Mouse (Mus musculus) left cerebral cortex, adult 18-20 months (tissue): ENCODE data around the gene Rnf4. TPM values are rescaled to one million over a fixed set of nuclear protein-coding genes. Genes with fewer than 3 reads are reported as not detected.

Experiments used
- DNase-seq, 2 experiments: peaks; one replicate each; pipeline ENCODE4 v3.0.0; 2021 to 2022; ENCODE audit warnings: low spot score in 2 of 2, mixed read lengths in 1 of 2
- long read RNA-seq, 2 experiments: library from polyadenylated mRNA; stranded (forward); transcript quantifications; one replicate each; pipeline ENCODE4 v2.0.0; 2021
- total RNA-seq, 2 experiments: library from RNA; stranded (reverse); gene quantifications; 2 replicates each; pipeline ENCODE4 v1.2.3; 2021

Gene Rnf4
- 10 to 100 TPM; 88.0 to 89.5 TPM for total RNA-seq
- long read RNA-seq, experiment 1, full-length matches to known transcripts = 7 of 19 reads
- long read RNA-seq, experiment 1, partial matches to known transcripts = 4 of 19 reads
- long read RNA-seq, experiment 1, other reads (novel, unspliced or antisense) = 8 of 19 reads
- long read RNA-seq, experiment 2, full-length matches to known transcripts = 6 of 11 reads
- long read RNA-seq, experiment 2, partial matches to known transcripts = 2 of 11 reads
- long read RNA-seq, experiment 2, other reads (novel, unspliced or antisense) = 3 of 11 reads

DNA sequence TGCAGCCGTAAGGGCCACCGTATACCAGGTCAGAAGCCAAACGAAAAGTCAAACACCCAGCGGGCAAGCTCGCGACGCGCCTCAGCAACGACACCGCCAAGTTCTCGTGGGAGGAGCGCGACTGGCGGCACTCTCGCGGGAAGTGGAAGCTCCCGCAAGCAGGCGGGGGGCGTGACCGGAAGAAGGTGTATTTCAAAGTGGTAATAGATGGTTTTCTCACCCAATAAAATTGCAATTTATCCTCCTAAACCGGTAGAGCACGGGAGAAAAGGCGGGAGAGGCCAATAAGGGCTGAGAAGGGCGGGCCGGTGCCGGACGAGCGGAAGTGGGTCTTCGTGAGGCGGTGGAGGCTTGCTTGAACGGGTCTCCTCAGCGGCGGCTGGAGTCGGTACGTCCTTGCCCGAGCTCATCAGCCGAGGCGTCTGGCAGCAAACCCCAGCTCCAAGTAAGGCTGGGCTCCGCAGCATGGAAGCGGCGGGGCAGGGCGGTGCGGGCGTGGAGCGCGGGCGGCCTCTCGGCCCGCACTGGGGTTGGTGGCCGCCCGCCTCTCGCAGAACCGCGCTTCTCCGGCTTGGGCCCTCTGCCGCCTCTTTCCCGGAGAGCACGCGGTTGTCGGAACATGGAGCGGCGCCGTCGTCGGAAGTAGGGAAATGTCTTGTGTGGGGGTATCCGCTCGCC, at the start of gene Rnf4:
Gene Rnf4, plus strand, starts transcription at position 193 of the 678 bp plus-strand sequence.
- peak; percentile 97 to 98 for DNase-seq

DNA sequence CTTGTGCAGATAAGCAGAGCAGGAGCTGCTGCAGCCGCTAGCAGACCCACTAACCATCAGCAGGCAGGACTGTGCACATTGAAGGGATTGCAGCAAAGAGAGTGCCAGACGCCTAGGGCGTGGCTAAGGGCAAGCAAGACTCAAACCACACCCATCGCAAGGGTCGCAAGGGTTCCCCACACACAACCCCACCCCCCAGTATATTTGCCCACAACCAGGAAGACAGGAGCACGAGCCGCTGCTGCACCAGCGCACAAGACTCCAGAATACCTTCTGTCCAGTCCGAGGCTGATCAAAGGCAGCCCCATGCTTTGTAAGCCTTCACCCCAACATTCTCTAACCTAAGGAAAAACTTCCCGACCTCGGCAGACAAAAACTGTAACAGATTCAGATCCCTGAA, 49.6 kb upstream of the Rnf4 start:
- no peak for DNase-seq

DNA sequence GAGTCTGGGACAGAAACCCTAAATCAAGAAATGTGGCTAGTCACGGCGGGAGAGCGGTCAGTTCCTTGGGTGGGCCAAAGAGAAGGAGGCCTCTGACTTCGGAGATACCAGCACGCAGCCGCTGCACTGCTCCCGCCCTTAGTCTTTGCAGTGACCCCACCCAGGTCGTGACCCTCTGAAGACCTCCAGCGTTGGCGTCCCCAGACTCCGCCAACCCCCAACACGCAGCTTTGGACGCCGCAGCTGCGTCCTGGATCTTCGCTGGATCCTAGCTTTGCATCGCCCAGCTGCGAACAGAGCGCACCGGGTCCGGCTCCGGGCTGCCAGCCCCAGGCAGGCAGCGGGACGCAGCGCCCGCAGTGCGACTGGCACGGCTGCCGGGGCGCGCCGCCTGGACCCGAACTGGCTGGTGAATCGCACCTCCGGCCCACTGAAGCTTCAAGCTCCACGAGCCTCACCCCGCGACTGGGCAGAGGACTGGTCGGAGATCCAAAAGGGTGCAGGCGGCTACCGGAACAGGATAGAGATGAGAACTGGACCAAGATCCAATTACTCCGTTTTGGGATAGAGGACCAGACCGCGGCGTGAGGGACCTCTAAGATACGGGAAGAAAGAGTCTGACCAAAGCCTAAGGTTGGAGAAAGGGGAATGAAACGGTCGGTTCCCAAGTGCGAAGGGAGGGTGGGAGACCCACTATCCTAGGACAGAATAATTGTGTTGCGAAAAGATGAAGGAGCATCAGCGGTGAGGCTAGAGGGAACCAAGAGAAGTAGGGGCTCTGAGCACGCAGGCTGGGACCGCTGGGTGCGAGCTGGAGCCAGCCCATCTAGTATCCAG, 48.9 kb upstream of the Rnf4 start:
- peak in 1 of 2 experiments; percentile 41 for DNase-seq

DNA sequence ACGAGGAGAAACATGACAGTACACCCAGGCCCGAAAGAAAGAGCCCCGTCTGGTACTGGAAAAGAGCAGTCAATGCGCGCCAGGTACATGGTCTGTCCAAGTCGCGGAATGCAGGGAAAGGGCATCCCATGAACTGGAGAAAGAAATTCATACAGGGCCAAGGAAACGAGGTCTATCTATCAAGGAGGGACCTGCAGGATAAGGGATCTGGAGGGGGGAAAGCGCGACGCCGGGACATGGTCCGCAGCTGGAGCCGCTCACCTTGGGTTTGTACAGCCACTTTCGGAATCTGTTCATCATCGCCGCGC, 48.3 kb upstream of the Rnf4 start:
- peak in 1 of 2 experiments; percentile 29 for DNase-seq

DNA sequence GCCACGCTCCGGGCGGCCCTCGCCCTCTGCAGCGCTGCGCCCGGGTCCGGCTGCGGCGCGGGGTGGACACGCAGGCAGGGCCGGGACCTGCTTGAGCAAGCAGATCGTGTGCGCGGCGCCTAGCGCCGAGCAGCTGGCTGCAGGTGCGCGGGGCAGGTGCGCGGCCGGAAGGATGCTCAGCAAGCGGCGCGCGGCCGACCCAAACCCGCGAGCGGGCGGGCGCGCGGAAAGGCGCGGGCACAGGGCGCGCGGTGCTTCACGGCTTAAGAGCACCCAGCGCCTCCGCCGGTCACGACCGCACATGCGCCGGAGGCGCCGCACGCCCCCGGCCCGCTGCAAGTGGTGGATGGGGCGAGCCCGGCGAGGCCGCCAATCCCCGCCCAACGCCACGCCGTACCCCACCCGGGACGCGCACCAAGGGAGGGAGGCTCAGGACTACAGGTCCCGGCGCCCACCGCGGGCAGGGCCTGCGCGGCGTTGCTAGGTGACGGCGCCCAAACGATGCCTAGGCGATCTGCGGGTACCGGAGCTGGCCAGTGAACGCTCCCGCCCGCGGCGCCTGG, 47.9 kb upstream of the Rnf4 start, which contains the start of the genes Zfyve28 and Cfap99:
Gene Zfyve28, minus strand, starts transcription at position 296 of the 563 bp plus-strand sequence.
Gene Cfap99, plus strand, starts transcription at position 447 of the 563 bp plus-strand sequence.
- DNase-seq = peak; percentile 95 to 98

DNA sequence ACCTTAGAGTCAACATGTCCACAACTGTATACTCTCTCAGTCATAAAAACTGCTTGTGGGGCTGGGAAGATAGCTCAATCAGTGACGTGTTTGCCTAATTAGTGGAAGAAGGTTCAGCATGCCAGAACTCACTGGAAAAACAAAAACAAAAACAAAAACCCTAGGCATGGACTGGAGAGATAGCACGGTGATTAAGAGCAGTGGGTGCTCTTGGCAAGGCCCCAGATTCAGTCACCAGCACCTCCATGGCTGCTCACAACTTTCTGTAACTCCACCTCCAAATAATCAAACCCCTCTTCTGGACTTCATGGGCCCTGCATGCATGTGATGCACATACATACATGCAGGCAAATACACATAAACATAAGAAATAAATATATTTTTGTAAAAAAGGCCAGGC, 46.8 kb upstream of the Rnf4 start:
- DNase-seq = no peak

DNA sequence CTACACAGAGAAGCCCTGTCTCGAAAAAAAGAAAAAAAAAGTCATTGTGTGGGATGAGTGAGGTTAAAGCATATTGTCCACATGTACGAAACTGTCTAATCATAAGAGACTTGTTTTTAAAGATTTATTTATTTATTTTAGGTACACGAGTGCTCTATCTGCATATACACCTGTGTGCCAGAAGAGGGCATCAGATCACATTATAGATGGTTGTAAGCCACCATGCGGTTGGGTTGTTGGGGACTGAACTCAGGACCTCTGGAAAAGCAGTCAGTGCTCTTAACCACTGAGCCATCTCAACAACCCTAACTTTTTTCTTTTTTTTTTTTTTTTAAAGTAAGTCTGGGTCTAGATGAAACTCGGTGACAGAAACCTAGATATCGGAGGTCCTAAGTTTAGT, 42.7 kb upstream of the Rnf4 start:
- no peak for DNase-seq

DNA sequence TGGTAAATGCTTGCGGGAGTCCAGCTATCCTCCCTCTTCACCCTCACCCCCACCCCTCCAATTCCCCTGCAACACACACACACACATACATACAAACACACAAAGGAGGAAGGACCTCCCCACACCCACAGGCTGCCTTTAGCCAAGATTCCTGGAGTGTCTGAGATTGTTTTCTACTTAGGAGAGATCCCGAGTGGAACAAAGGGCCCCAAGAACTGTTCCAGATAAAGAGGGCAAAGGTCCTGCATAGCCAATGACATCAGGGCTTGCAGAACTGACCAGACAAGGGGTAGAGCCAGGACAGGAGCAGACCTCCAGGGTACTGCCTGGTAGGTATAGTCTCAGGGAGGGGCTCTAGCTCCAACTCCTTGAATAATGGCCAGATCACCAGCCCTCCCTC, 41.4 kb upstream of the Rnf4 start:
- no peak for DNase-seq

DNA sequence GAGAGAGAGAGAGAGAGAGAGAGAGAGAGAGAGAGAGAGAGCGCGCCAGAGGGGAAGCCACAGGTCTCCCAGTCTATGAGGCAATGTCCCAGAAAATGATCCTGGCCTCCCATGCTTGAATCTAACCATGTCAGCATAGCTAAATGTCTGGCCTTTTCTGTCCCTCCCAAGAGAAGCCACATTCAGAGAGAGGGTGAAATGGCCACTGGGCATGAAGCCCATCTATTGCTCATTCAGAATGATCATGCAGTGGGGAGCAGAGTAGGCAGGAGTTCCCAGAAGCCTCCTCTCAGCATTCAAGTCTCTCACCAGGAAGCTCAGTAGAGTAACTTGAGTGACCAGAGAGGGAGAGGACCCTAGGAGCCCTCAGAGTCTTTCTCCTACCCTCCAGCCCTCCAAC, 40.9 kb upstream of the Rnf4 start:
- DNase-seq = no peak

DNA sequence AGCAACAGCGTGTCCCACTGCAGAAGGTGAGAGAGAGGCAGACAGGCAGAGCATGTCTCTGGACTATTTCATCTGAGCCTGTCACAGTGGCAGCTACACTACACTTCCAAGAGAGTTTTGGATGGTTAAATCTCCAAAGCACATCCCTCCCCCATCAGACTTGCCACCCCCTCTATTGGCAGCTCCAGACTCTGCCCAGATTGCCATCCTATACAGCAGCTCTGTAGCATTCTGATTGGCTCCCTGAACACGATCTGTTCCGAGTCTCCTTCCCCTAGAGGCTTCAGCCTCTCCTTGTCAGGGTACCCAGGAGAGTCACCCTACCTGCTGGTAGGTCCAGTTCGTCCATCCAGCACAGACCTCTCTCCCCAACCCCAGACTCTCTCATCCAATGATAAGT, 38.0 kb upstream of the Rnf4 start:
- DNase-seq = peak in 1 of 2 experiments; percentile 14

DNA sequence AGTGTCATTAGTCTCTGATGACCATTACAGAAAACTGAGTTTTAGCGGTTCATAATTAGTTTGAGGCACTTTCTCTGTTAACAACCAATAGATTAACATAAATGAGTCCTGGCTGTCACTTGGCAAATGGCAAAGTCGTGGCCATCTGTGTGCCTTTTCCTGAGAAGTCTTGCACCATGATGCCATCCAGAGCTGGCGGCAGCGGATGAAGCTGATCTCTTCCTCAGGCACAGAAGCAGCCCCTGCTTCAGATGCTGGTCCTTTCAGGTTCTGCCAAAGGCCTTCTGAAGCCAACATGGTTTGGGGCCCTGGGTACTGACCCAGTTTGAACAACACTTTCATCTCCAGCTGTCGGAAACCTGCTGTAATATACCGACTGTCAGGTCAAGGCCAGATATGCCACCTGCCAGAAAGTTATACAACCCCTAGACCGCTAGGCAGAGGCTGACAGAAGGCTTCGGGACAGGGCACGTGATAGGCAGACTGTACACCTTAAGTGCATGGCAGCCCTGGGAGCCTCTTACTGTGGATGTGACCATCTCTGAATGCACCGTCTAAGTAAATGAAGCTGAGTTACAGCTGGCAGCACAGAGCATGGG, 37.1 kb upstream of the Rnf4 start:
- DNase-seq = no peak

DNA sequence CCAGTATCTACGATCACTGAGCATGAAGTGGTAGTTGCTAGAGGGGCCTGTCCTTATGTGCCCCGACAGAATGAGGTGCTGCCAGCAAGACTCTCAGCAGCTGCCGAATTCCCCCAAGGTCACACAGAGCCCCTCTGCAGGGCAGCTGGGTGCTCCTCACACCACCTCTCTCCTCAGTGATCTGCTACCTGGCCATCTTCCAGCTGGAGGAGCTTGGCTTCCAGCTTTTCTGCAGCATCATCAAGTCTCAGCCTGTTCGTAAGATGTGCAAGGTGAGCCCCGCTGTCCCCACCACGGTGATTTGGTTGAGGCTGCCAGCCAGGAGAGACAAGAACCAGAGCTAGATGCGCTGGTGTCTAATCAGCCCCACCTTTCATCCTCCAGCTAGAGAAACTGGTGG, 33.7 kb upstream of the Rnf4 start:
- DNase-seq = no peak

DNA sequence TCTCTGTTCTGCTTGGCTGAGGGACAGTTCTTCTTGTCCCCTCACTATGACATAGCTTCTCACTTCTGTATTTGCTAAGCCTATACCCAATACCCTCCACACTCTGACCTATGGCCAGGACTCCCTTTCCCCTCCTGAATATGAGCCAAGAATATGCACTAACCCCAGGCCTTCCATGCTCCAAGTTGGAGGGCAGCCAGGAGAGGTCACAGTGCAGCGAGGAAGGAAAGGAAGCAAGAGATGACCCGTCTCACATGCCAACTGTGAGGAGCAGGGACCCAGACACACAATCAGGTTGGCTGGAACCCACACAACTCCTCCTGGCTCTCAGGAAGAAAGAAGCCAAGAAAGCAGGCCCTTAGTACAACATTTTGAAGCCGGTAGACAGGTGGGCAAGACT, 27.1 kb upstream of the Rnf4 start:
- no peak for DNase-seq

DNA sequence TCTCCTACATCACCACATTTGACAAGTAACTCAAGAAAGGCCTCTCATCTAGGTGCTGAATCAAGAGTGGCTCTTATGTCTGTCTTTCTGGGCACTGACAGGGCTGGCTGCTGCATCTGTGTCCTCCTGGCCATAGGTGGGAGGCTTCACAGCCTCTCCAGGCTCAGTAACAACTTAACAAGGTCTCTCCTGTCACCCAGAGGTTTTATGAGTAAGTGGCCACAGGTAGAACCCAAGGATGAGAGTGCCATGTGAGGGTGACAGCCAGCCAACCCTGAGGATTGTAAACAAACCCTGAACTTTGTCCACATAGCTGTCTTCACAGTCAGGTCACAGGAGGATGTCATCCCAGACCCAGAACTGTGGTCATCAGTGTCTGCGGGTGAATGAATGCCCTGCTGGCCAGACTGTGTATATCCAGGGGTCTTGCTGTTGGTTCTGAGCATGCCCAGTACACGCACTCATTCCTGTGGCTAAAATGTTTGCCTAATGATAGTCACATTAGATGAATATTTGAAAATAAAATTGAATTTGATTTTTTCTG, 16.5 kb upstream of the Rnf4 start:
- DNase-seq = no peak

DNA sequence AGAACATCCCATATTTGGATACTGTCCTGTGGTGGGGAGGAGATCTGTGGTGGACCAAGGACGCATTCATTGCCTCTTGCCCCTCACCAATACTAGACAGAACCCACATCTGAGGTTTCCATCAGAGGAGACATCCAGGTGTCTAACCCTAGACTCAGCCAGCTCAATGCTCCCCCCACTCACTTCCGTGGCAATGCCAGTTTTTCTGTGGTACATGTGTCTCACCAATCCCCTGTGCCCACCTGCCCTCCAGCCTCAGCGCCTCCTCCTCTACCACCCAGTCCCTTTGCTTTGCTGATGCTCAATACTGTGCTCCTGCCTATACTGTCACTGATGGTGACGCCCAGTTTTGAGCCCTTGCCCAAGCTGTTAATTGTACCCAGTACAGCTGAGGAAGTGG, 14.9 kb upstream of the Rnf4 start:
- no peak for DNase-seq

DNA sequence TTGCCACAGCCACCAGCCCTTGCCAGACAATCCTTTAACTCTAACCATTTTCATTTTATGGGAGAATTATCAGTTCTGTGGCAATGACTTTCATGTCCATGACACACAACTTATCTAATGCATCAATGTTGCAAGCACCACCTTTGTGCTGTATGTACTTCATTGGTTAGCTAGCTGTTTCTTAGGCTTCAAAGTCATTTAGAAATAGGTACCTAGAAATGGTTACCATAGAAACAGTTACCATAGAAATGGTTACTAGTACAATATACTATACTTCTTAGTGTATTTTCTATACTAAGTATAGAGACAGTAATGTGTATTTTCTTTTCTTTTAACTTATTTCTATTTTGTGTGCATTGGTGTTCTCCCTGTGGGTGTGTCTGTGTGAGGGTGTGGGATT, 10.8 kb upstream of the Rnf4 start:
- DNase-seq = no peak

DNA sequence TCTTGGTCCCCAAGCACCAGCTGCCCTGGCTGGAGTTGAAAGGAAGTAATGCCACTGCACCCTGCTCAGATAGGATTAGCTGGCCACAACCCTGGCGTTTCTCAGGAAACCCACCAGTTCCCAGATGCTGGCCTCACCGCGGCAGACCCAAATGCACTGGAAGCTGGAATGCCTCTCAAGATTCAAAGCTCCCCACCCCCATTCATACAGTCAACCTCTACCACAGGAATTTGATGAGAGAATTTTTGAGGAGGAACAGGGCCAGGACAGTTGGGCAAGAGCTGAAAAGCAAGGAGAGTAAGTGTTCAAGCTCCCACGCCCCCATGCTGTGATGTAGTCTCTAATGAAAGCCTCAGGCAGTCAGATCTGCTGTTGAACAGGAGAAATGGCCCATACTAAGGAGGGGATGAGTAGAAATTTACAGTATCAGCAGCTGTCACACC, 9.8 kb upstream of the Rnf4 start:
- no peak for DNase-seq

DNA sequence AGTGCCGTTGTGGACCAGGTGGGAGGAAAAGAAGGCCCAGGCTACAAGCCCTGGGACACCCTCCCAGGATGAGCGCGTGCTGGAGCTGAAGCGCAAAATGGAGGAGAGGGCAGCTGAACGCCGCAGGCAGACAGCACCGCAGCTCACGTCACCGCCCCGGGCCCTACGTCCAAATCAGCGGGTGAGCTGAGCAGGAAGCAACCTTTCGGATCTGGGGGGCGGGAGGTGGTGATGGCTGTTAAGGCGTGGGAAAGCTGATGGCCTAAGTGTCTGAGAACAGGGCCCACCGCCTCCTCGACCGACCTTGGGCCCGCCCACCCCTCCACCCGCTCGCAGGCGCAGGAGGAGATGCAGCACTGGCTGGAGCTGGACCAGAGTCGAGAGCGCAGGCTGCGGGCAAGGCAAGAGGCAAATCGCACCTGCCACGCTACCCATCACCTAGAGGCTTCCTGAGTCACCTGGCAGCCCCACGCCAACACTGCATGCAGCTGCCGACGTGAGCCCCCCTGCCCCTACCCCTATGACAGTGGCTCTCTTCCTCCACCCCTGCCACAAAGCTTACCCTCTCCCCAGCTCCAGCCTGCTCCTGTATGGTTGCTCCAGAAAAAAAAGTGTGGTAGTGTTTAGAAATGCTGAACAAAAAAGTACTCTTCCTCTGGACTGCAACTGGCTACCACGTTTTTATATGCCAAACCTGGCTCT, 9.1 kb upstream of the Rnf4 start:
- DNase-seq = peak; percentile 24 to 45

DNA sequence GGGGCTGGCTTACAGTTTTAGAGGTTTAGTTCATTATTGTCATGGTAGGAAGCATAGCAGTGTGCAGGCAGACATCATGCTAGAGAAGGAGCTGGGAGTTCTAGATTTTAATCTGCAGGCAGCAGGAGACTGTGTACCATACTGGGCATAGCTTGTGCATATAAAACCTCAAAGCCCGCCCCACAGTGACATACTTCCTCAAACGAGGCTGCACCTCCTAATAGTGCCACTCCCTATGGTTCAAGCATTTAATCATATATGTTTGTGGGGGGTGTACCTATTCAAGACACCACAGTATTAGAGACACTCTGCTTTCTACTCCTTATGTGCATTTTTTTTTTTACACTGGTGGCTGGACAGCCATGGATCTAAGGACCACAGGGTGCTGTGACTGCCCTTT, 6.0 kb upstream of the Rnf4 start:
- no peak for DNase-seq

DNA sequence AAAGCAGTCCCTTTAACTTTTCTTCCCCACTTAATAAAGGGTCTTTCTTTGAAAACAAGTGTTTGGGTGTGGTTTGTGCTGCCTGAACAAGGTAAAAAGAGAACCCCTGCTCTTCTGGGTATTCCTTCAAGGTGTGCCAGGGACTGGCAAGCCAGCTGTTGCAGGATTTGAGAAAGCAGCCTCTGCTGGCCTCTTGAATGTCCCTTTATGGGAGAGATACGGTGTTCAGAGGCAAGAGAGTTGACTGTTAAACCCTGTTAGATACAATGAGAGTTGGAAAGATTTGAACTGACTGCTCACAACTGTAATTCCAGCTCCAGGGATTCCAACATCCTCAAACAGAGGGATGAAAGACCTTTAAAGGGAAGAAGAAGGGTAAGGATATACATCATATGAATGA, 2.0 kb upstream of the Rnf4 start:
- no peak for DNase-seq
